Mouse (Mus musculus) small intestine, adult 2 months (tissue): ENCODE results near the gene Msi2.

Experiments
- CTCF ChIP-seq: fragments of 200-500 bp; IDR thresholded peaks from 2 replicates; pipeline ENCODE4 v1.5.1; 2012; ENCODE audit warnings: low read depth, mild to moderate bottlenecking, control low read depth, inconsistent platforms, low read length, moderate library complexity, mixed read lengths; ENCODE audit not compliant: insufficient replicate concordance, insufficient read length; ENCODE audit errors: extremely low read depth
- POLR2A ChIP-seq: fragments of 200-500 bp; IDR thresholded peaks from 2 replicates; pipeline ENCODE4 v1.6.1; 2012; ENCODE audit warnings: low read depth, mild to moderate bottlenecking, control low read depth, inconsistent platforms, low read length, moderate library complexity

- TF ChIP-seq CTCF, result no peak
- TF ChIP-seq POLR2A, result no peak
Observed at GRCm38 (mm10) chr11:88553521-88554310, 164.6 kb downstream of the Msi2 start.
